Mouse (Mus musculus): ENCODE data around the gene Smyd1. TPM values are rescaled to one million over a fixed set of nuclear protein-coding genes. Genes with fewer than 3 reads are reported as not detected.

The Smyd1 gene
- total RNA-seq, 1 experiment = 6.8 TPM

DNA sequence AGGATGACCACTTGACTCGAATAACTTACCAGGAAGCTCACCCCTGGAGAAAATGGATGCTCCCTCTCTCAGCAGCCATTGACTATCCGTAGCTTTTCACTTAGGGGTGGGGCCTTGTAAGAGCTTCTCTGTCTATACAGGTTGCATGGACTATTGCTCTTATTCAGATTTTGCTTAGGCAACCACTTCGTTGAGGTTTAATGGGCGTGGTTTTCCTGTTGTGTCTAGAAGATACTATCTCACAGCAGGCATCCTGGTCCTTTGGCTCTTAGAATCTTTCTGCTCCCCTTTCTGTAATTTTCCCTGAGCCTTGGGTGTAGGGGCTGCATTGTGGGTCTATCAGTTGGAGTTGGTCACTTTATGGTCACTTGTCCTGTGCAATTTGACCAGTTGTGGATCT, 100.5 kb downstream of the Smyd1 start:
- H3K9ac ChIP-seq (ENCODE audit: insufficient read depth, low read depth, low read length, poor library complexity, severe bottlenecking) = no peak overlapping the region
- TF ChIP-seq ZNF384 (IDR thresholded peaks at IDR 0.05; ENCODE audit: low read depth, low read length) = no peak
- no peak for TF ChIP-seq ZC3H11A (IDR thresholded peaks at IDR 0.05; ENCODE audit: borderline replicate concordance, low read depth, low read length)
- TF ChIP-seq HCFC1 (IDR thresholded peaks at IDR 0.05; ENCODE audit: borderline replicate concordance, insufficient read depth, low read length) = no peak
- TF ChIP-seq MAFK (IDR thresholded peaks at IDR 0.05; ENCODE audit: insufficient read depth, low read depth, low read length) = no peak
- TF ChIP-seq CHD2 (IDR thresholded peaks at IDR 0.05; ENCODE audit: low read depth, low read length) = no peak
- H3K4me3 ChIP-seq (ENCODE audit: insufficient read depth in 1 of 2, low read depth in 1 of 2, low read length in 2 of 2, poor library complexity in 1 of 2, severe bottlenecking in 1 of 2) = no peak overlapping the region
- H3K4me1 ChIP-seq (ENCODE audit: control insufficient read depth in 2 of 2, insufficient read depth in 2 of 2, low read length in 2 of 2, poor library complexity in 1 of 2) = 0 out of 4 replicates have a peak, but pooled peaks cover 2 to 6% of the 10 kb centered on the region in 2 experiments
- H3K9me3 ChIP-seq (ENCODE audit: control insufficient read depth, insufficient read depth, low read depth, low read length) = no peaks in the 10 kb centered on the region
- H3K27ac ChIP-seq (ENCODE audit: insufficient read depth, low read depth, low read length, poor library complexity, severe bottlenecking) = no peak overlapping the region
- DNase-seq (ENCODE audit: low read depth, low spot score) = no peak
- in situ Hi-C loops (cut with MboI; ENCODE audit: low sequenced_read_pairs in 2 of 2, unreplicated experiment in 2 of 2) = no loop called here
- no peaks in the 10 kb centered on the region for H3K36me3 ChIP-seq (ENCODE audit: control insufficient read depth, insufficient read depth, low read length, poor library complexity, severe bottlenecking)

DNA sequence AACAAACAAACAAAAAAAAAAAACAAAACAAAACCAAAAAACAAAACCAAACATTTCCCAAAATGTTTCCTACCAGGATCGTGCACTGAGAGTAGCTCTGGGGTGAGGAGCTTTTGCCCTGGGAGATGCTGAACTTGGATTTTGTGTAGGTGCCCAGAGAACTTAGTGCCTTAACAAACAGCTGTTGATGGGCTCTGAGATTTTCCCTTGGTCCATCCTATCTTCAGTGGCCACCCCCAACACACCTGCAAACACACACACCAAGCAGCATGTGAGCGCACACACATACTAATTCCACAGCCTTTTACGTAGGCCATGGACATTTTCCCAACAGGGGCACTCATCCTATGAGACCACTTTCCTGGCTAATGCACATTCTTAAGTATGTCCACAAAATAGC, 109.6 kb downstream of the Smyd1 start:
- no peaks in the 10 kb centered on the region for H3K36me3 ChIP-seq (ENCODE audit: control insufficient read depth, insufficient read depth, low read length, poor library complexity, severe bottlenecking)

DNA sequence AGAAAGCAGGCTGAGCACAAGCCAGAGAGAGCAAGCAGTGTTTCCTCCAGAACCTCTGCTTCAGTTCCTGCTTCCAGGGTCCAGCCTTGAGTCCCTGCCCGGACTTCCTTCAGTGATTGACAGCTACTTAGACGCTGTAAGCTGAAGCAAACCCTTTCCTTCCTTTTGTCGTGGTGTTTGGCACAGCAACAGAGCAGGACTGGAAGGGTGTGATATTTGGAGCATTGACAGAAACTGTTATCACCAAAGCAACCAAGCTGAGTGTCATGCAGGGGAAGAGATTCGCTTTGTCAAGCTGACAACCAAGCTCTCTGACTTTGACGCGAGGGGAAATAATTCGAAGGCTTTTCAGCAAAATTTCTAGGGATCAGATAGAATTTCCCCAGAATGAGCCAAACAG, 110.1 kb downstream of the Smyd1 start:
- in situ Hi-C loops (cut with MboI; ENCODE audit: low sequenced_read_pairs in 2 of 2, unreplicated experiment in 2 of 2) = no loop called here
- Histone ChIP-seq H3K4me1 (ENCODE audit: control insufficient read depth in 2 of 2, insufficient read depth in 2 of 2, low read length in 2 of 2, poor library complexity in 1 of 2) (peaks cover 0 to 2% of the 10 kb centered on the region in 2 experiments; a peak in 1 of 4 replicates), H3K27ac (ENCODE audit: insufficient read depth, low read depth, low read length, poor library complexity, severe bottlenecking) (no peak overlapping the region), H3K9me3 (ENCODE audit: control insufficient read depth, insufficient read depth, low read depth, low read length) (no peaks in the 10 kb centered on the region), H3K4me3 (ENCODE audit: insufficient read depth in 1 of 2, low read depth in 1 of 2, low read length in 2 of 2, poor library complexity in 1 of 2, severe bottlenecking in 1 of 2) (no peak overlapping the region), H3K36me3 (ENCODE audit: control insufficient read depth, insufficient read depth, low read length, poor library complexity, severe bottlenecking) (no peaks in the 10 kb centered on the region), H3K9ac (ENCODE audit: insufficient read depth, low read depth, low read length, poor library complexity, severe bottlenecking) (no peak overlapping the region)
- DNase-seq (ENCODE audit: low read depth, low spot score) = no peak
- TF ChIP-seq HCFC1 (IDR thresholded peaks at IDR 0.05; ENCODE audit: borderline replicate concordance, insufficient read depth, low read length) = no peak
- TF ChIP-seq ZC3H11A (IDR thresholded peaks at IDR 0.05; ENCODE audit: borderline replicate concordance, low read depth, low read length) = no peak
- TF ChIP-seq CHD2 (IDR thresholded peaks at IDR 0.05; ENCODE audit: low read depth, low read length) = no peak
- no peak for TF ChIP-seq ZNF384 (IDR thresholded peaks at IDR 0.05; ENCODE audit: low read depth, low read length)
- no peak for TF ChIP-seq MAFK (IDR thresholded peaks at IDR 0.05; ENCODE audit: insufficient read depth, low read depth, low read length)

More for the DNA sequence above, 109.6 kb downstream of the Smyd1 start:
- H3K4me3 ChIP-seq (ENCODE audit: insufficient read depth in 1 of 2, low read depth in 1 of 2, low read length in 2 of 2, poor library complexity in 1 of 2, severe bottlenecking in 1 of 2) = no peak overlapping the region
- TF ChIP-seq HCFC1 (IDR thresholded peaks at IDR 0.05; ENCODE audit: borderline replicate concordance, insufficient read depth, low read length) = no peak
- H3K9ac ChIP-seq (ENCODE audit: insufficient read depth, low read depth, low read length, poor library complexity, severe bottlenecking) = no peak overlapping the region
- in situ Hi-C loops (cut with MboI; ENCODE audit: low sequenced_read_pairs in 2 of 2, unreplicated experiment in 2 of 2) = no loop called here
- peaks cover 0 to 2% of the 10 kb centered on the region in 2 experiments; a peak in 1 of 4 replicates for H3K4me1 ChIP-seq (ENCODE audit: control insufficient read depth in 2 of 2, insufficient read depth in 2 of 2, low read length in 2 of 2, poor library complexity in 1 of 2)
- no peaks in the 10 kb centered on the region for H3K9me3 ChIP-seq (ENCODE audit: control insufficient read depth, insufficient read depth, low read depth, low read length)
- no peak for DNase-seq (ENCODE audit: low read depth, low spot score)
- H3K27ac ChIP-seq (ENCODE audit: insufficient read depth, low read depth, low read length, poor library complexity, severe bottlenecking) = no peak overlapping the region

DNA sequence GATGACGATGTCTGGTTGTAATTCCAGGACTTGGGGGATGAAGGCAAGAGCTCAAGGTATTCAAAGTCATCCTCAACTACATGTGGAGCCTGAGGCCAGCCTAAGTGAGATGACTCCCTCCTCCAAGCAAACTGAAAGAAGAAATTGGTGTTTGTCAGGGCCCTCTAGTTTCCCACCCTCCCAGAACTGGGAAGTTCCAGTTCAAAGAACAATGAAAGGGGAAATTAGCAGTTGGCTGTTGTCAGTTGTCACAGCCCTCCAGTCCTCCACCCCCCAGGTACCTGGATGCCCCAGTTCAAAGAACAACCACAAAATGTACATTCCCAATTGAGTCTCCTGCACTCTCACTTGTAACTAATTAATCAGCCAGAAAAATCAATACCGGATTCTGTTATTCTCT, 113.3 kb downstream of the Smyd1 start:
- no peak overlapping the region for H3K9ac ChIP-seq (ENCODE audit: insufficient read depth, low read depth, low read length, poor library complexity, severe bottlenecking)
- no peaks in the 10 kb centered on the region for H3K36me3 ChIP-seq (ENCODE audit: control insufficient read depth, insufficient read depth, low read length, poor library complexity, severe bottlenecking)
- no peaks in the 10 kb centered on the region for H3K9me3 ChIP-seq (ENCODE audit: control insufficient read depth, insufficient read depth, low read depth, low read length)
- peak; percentile 47 for DNase-seq (ENCODE audit: low read depth, low spot score)
- TF ChIP-seq CHD2 (IDR thresholded peaks at IDR 0.05; ENCODE audit: low read depth, low read length) = no peak
- TF ChIP-seq HCFC1 (IDR thresholded peaks at IDR 0.05; ENCODE audit: borderline replicate concordance, insufficient read depth, low read length) = no peak
- TF ChIP-seq ZNF384 (IDR thresholded peaks at IDR 0.05; ENCODE audit: low read depth, low read length) = no peak
- no peak for TF ChIP-seq MAFK (IDR thresholded peaks at IDR 0.05; ENCODE audit: insufficient read depth, low read depth, low read length)
- no peak for TF ChIP-seq ZC3H11A (IDR thresholded peaks at IDR 0.05; ENCODE audit: borderline replicate concordance, low read depth, low read length)
- in situ Hi-C loops (cut with MboI; ENCODE audit: low sequenced_read_pairs in 2 of 2, unreplicated experiment in 2 of 2) = no loop called here
- H3K4me1 ChIP-seq (ENCODE audit: control insufficient read depth in 2 of 2, insufficient read depth in 2 of 2, low read length in 2 of 2, poor library complexity in 1 of 2) = peaks cover 2 to 3% of the 10 kb centered on the region in 2 experiments; a peak in 2 of 4 replicates
- H3K4me3 ChIP-seq (ENCODE audit: insufficient read depth in 1 of 2, low read depth in 1 of 2, low read length in 2 of 2, poor library complexity in 1 of 2, severe bottlenecking in 1 of 2) = no peak overlapping the region
- no peak overlapping the region for H3K27ac ChIP-seq (ENCODE audit: insufficient read depth, low read depth, low read length, poor library complexity, severe bottlenecking)

DNA sequence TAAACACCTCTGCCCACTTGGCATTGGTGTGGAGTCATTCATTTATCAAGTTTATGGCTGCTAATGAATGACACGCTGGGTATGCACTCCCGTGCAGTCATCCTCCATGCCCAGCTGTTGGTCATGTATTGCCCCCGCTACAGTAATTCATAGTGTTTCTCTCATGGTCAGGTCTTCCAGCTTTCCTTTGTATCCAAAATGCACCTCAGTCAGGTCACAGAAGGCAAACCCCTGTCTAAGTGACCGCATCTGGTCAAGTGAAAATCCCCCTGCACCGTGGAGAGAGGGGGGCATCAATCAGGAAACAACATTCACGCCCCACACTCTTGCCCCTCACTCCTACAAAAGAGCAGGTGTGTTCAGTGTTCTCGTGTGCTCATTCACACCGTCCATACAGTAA, 117.9 kb downstream of the Smyd1 start:
- H3K9ac ChIP-seq (ENCODE audit: insufficient read depth, low read depth, low read length, poor library complexity, severe bottlenecking) = no peak overlapping the region
- DNase-seq (ENCODE audit: low read depth, low spot score) = no peak
- peaks cover 2 to 3% of the 10 kb centered on the region in 2 experiments; a peak in 2 of 4 replicates for H3K4me1 ChIP-seq (ENCODE audit: control insufficient read depth in 2 of 2, insufficient read depth in 2 of 2, low read length in 2 of 2, poor library complexity in 1 of 2)
- no peaks in the 10 kb centered on the region for H3K9me3 ChIP-seq (ENCODE audit: control insufficient read depth, insufficient read depth, low read depth, low read length)
- TF ChIP-seq ZNF384 (IDR thresholded peaks at IDR 0.05; ENCODE audit: low read depth, low read length) (no peak), MAFK (IDR thresholded peaks at IDR 0.05; ENCODE audit: insufficient read depth, low read depth, low read length) (no peak), CHD2 (IDR thresholded peaks at IDR 0.05; ENCODE audit: low read depth, low read length) (no peak)
- H3K36me3 ChIP-seq (ENCODE audit: control insufficient read depth, insufficient read depth, low read length, poor library complexity, severe bottlenecking) = no peaks in the 10 kb centered on the region
- H3K4me3 ChIP-seq (ENCODE audit: insufficient read depth in 1 of 2, low read depth in 1 of 2, low read length in 2 of 2, poor library complexity in 1 of 2, severe bottlenecking in 1 of 2) = no peak overlapping the region
- H3K27ac ChIP-seq (ENCODE audit: insufficient read depth, low read depth, low read length, poor library complexity, severe bottlenecking) = no peak overlapping the region
- in situ Hi-C loops (cut with MboI; ENCODE audit: low sequenced_read_pairs in 2 of 2, unreplicated experiment in 2 of 2) = no loop called here

Measured in ES-E14 (cell line).